Mouse (Mus musculus): ENCODE results near the gene Pik3c2g. TPM values are rescaled to one million over a fixed set of nuclear protein-coding genes. Genes with fewer than 3 reads are reported as not detected.
"Not testable (repeated sequence)": the region's sequence is repeated elsewhere in the genome, so short reads cannot be mapped to it uniquely, and the experiment has no call there.

Pik3c2g gene
- total and polyA plus RNA-seq, 2 experiments from 2014 or later: 0.25 to 1.2 TPM

DNA sequence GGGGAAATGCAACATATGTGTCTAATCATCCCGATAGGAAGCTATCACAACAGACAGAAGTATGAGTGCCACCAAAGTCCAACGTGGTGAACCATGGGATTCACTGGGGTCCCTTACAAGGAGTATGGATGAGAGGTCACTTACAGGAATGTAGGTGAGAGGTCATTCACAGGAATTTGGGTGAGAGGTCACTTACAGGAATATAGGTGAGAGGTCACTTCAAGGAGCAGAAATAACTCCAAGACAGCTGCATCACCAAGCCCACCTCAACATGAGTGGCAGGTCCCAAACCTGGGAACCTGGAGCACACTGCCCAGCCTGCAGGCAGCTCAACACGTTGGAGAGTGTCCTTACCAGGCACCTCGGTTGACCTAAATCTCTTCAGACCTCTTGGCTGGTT, 314.8 kb downstream of the Pik3c2g start:
- Histone ChIP-seq H3K36me3 (ENCODE audit: insufficient read depth, low read length) (no peaks in the 10 kb centered on the region), H3K4me1 (ENCODE audit: insufficient read depth, low read length) (no peaks in the 10 kb centered on the region), H3K4me2 (ENCODE audit: low read depth, low read length, poor library complexity, severe bottlenecking) (no peak overlapping the region), H3K9ac (replicated peaks; ENCODE audit: low read length, poor library complexity, severe bottlenecking) (no peak overlapping the region), H3K27me3 (ENCODE audit: insufficient read depth, low read length) (no peaks in the 10 kb centered on the region), H3K4me3 (ENCODE audit: low read depth, low read length) (no peak overlapping the region), H3K9me3 (ENCODE audit: low read length) (no peaks in the 10 kb centered on the region), H3K27ac (ENCODE audit: low read depth, low read length) (no peak overlapping the region)
- WGBS: 75% methylated on average over 4 of the region's 4 CpGs
- ATAC-seq (ENCODE audit: low FRiP score): no peak
- no peak for DNase-seq (ENCODE audit: low spot score)
- TF ChIP-seq CTCF (IDR thresholded peaks at IDR 0.05): no peak

DNA sequence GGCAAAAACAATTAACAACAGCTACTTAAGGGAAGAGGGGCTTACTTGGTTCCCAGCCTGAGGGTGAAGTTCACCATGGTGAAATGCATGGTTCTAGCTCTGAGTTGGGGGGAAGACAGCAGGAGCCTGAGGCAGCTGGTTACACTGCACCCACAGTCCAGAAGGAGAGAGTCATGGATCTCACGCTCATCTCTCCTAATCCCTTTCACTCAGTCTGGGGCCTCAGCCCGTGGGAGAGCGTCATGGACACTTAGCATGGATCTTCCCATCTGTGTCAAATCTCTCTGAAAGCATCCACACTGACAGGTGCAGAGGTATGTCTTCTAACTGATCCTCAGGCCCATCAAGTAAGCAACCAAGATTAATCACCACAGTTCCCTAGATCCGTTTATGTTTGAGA, 320.1 kb downstream of the Pik3c2g start:
- no peaks in the 10 kb centered on the region for H3K4me1 ChIP-seq (ENCODE audit: insufficient read depth, low read length)
- no peak for ATAC-seq (ENCODE audit: low FRiP score)
- H3K9me3 ChIP-seq (ENCODE audit: low read length): no peaks in the 10 kb centered on the region
- H3K36me3 ChIP-seq (ENCODE audit: insufficient read depth, low read length): no peaks in the 10 kb centered on the region
- no peak for DNase-seq (ENCODE audit: low spot score)
- no peak overlapping the region for H3K4me3 ChIP-seq (ENCODE audit: low read depth, low read length)
- WGBS: 48% methylated on average over 4 of the region's 4 CpGs
- H3K4me2 ChIP-seq (ENCODE audit: low read depth, low read length, poor library complexity, severe bottlenecking): no peak overlapping the region
- H3K27ac ChIP-seq (ENCODE audit: low read depth, low read length): no peak overlapping the region
- no peak for TF ChIP-seq CTCF (IDR thresholded peaks at IDR 0.05)
- H3K27me3 ChIP-seq (ENCODE audit: insufficient read depth, low read length): no peaks in the 10 kb centered on the region
- no peak overlapping the region for H3K9ac ChIP-seq (replicated peaks; ENCODE audit: low read length, poor library complexity, severe bottlenecking)

DNA sequence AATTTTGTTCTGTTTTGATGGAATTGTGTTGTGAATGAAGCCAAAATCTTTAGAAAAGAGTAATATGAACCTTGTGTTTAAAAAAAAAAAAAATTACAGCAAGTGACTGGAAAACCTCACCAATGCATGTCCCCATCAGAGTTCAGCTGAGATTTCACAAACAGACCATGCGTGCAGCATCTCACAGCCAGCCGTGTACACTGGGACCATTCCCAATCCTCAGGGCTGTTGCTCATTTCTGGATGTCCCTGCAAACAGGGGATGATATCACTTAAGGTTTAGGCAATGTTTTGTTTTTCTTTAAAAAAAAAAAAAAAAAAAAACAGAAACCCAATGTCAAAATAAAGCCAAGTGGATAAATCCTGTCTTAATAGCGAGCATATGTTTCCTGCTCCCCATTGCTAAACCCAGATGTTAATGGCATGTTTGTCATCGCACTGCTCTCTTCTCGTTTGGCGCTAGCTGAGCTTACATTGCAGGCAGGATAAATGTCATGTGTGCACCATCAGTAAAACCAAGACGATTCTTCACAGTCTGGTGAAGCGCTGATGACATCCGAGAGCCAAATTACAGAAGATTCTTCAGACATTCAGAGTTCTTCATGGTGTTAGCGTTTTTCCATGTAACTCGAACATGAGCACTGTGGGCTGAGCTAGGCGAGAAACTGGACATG, 322.1 kb downstream of the Pik3c2g start:
- DNase-seq (ENCODE audit: low spot score) (peak; percentile 38), ATAC-seq (ENCODE audit: low FRiP score) (no peak)
- no peak overlapping the region for H3K27ac ChIP-seq (ENCODE audit: low read depth, low read length)
- no peak overlapping the region for H3K9ac ChIP-seq (replicated peaks; ENCODE audit: low read length, poor library complexity, severe bottlenecking)
- no peaks in the 10 kb centered on the region for H3K27me3 ChIP-seq (ENCODE audit: insufficient read depth, low read length)
- 70% methylated on average over 12 of the region's 12 CpGs for WGBS
- H3K4me1 ChIP-seq (ENCODE audit: insufficient read depth, low read length): no peaks in the 10 kb centered on the region
- TF ChIP-seq CTCF (IDR thresholded peaks at IDR 0.05): no peak
- H3K9me3 ChIP-seq (ENCODE audit: low read length): no peaks in the 10 kb centered on the region
- no peaks in the 10 kb centered on the region for H3K36me3 ChIP-seq (ENCODE audit: insufficient read depth, low read length)
- no peak overlapping the region for H3K4me3 ChIP-seq (ENCODE audit: low read depth, low read length)
- H3K4me2 ChIP-seq (ENCODE audit: low read depth, low read length, poor library complexity, severe bottlenecking): no peak overlapping the region

DNA sequence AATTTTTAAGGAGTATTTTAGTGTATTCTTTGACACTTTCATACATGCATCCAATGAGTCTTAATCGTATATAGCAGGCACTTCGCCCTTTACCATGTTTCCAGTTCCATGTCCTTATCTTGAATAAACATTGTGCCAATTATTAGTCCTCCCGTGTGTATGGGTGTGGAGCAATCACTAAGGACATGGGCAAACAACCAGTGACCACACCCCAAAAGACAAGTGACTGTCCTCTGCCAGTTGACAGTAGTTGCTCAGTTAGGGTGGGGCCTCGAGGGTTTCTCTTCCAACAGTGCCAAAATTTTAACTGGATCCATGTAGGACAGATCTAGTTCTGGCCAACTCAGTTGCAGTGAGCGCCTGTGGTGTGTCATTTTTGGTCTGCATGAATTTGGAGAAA, 341.7 kb downstream of the Pik3c2g start:
- no peak overlapping the region for H3K4me2 ChIP-seq (ENCODE audit: low read depth, low read length, poor library complexity, severe bottlenecking)
- no peak for ATAC-seq (ENCODE audit: low FRiP score)
- no peak overlapping the region for H3K4me3 ChIP-seq (ENCODE audit: low read depth, low read length)
- no peak for DNase-seq (ENCODE audit: low spot score)
- WGBS: 86% methylated on average over 5 of the region's 5 CpGs
- H3K9me3 ChIP-seq (ENCODE audit: low read length): no peaks in the 10 kb centered on the region
- no peaks in the 10 kb centered on the region for H3K27me3 ChIP-seq (ENCODE audit: insufficient read depth, low read length)
- no peak for TF ChIP-seq CTCF (IDR thresholded peaks at IDR 0.05)
- H3K4me1 ChIP-seq (ENCODE audit: insufficient read depth, low read length): no peaks in the 10 kb centered on the region
- no peaks in the 10 kb centered on the region for H3K36me3 ChIP-seq (ENCODE audit: insufficient read depth, low read length)
- H3K9ac ChIP-seq (replicated peaks; ENCODE audit: low read length, poor library complexity, severe bottlenecking): no peak overlapping the region
- H3K27ac ChIP-seq (ENCODE audit: low read depth, low read length): no peak overlapping the region

DNA sequence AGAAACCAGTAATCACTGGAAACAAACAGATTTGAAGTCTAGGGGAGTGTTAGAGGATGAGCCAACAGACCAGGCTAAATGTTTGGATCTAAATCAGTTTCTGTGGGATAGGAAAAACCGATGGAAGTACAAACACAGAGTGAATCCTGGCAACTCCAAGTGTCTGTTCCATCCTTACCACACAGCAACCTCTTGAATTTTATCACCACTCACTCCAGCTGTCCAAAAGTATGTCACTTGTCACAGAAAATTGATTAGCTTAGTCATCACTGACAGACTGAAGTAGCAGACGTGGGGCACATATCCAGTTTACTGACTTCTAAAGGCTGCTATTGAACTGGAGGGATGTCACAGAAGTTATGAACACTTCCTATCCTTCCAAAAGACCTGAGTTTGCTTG, 347.8 kb downstream of the Pik3c2g start:
- ATAC-seq (ENCODE audit: low FRiP score) (no peak), DNase-seq (ENCODE audit: low spot score) (no peak)
- TF ChIP-seq CTCF (IDR thresholded peaks at IDR 0.05): no peak
- Histone ChIP-seq H3K9me3 (ENCODE audit: low read length) (no peaks in the 10 kb centered on the region), H3K27me3 (ENCODE audit: insufficient read depth, low read length) (no peaks in the 10 kb centered on the region), H3K4me1 (ENCODE audit: insufficient read depth, low read length) (no peaks in the 10 kb centered on the region), H3K4me3 (ENCODE audit: low read depth, low read length) (no peak overlapping the region), H3K36me3 (ENCODE audit: insufficient read depth, low read length) (no peaks in the 10 kb centered on the region), H3K9ac (replicated peaks; ENCODE audit: low read length, poor library complexity, severe bottlenecking) (no peak overlapping the region), H3K4me2 (ENCODE audit: low read depth, low read length, poor library complexity, severe bottlenecking) (no peak overlapping the region), H3K27ac (ENCODE audit: low read depth, low read length) (no peak overlapping the region)
- WGBS: 75% methylated on average over 2 of the region's 2 CpGs

DNA sequence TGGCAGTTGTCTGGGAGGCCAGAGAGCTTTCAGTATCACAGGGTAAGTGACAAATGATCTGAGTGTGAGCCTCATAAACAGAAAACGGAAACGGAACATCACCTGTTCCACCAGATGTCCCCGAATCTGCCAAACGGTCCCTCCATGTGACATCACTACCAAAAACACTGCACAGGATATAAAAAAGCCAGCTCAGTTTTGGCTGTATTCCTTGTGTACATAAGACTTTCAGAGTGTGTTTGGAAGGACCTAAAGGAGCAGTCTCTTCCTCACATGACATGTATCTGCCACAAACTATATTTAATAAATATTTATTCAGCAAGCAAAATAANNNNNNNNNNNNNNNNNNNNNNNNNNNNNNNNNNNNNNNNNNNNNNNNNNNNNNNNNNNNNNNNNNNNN, 350.6 kb downstream of the Pik3c2g start:
- not testable (repeated sequence) for H3K27me3 ChIP-seq (ENCODE audit: insufficient read depth, low read length); H3K4me3 ChIP-seq (ENCODE audit: low read depth, low read length); H3K9ac ChIP-seq (replicated peaks; ENCODE audit: low read length, poor library complexity, severe bottlenecking); H3K36me3 ChIP-seq (ENCODE audit: insufficient read depth, low read length); H3K27ac ChIP-seq (ENCODE audit: low read depth, low read length); H3K4me2 ChIP-seq (ENCODE audit: low read depth, low read length, poor library complexity, severe bottlenecking); ATAC-seq (ENCODE audit: low FRiP score); DNase-seq (ENCODE audit: low spot score); H3K9me3 ChIP-seq (ENCODE audit: low read length); H3K4me1 ChIP-seq (ENCODE audit: insufficient read depth, low read length)
- 93% methylated on average over 4 of the region's 4 CpGs for WGBS

Data from midbrain, postnatal 0 days (tissue).